Mouse (Mus musculus): ENCODE measurements at regions not wholly inside any gene's neighbourhood (a gene's known extent, or its start where the extent isn't known, plus 50 kb on each side); places are given as distances from the start of the nearest gene placed in this dataset.
"Not testable (repeated sequence)": the region's sequence is repeated elsewhere in the genome, so short reads cannot be mapped to it uniquely, and the experiment has no call there.

DNA sequence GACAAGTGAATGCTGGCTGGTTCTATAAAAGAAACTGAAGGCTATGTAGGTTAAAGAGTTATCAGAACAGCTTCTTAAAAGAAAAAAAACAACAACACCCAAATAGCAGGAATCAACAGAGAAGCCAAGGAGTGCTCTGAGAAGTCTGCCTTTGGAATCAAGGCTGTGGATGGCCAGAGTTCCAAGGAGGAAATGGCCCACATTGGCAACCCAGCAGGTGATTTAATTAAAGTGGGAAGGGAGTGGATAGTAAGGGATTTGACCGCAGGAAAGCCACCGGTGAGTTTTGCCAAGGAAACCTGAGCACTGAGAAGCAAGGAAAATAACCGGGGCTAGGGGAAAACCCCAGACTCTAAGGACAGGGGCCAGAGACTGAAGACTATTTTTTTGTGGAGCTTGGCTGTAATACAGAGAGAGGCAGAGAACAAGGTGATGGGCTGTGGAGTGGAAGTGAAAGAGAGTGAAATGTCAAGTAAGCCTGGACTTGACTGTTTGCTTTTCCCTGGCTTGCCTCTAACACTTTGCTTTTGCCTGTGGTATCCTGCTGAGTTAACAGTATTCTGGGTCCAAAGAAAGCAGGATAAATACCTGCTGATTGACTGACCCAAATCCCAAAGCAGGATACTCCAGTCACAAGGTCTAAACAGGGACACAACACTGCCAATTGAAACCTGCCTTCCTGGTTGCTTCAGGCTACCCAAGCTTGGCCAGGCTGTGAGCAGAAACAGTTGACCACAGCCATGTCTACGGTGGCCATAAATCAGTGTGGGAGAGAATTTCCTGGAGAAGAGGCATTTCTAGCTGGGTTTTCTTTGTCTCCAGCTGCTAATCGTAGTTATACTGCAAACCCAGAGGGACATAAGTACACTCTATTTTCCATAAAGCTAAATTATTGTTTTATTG is 125.9 kb downstream of the Arrdc3 start:
- no peak for DNase-seq (ENCODE audit: low spot score in 2 of 2)

DNA sequence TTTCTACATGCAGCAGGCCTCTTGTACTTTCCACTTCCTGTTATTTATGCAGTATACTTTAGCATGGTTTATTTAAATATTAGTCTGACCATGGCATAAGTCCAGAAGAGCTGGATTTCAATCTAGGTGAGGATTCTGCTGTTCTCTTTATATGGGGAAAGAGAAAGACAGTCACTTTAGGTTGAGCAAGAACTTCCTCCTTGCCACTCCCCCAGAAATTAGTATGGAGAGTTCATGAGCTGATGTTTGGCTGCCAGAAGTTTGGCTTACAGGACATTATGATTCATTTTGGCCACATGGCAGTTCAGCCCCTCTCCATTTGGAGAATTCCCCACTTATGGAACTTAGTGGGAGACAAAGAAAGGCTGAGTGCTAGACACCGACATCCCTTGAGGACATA is 130.8 kb downstream of the Arrdc3 start:
- DNase-seq (ENCODE audit: low spot score in 2 of 2) = no peak

DNA sequence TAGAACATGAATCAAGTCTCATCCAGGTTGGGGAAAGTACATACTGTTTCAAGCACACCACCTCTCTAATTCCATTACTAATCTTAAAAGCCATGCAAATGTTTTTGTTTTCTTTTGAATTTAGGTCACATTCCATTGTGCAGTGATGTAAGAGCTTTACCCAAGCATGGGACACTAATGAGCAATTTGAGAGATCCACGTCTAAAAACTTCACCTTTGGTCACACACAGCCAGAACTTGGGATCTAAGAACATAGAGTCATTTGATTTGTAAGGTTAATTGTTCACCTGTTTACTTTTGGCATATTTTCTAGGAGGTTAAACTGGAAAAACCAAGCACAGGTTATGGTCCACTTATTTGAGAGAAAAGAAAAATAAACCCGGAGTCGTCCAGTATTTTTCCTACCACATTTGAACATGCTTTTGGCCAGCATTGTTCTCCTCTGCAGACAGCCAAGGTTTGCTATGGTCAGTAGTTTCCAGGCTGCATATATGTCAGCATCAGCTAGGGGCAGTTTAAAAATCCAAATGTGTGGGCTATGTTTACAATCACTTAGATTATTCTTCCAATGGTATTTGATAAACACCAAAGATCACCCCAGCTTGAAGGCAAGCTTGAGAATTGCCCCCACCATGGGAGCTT is 137.0 kb downstream of the Arrdc3 start:
- DNase-seq (ENCODE audit: low spot score in 2 of 2) = no peak

DNA sequence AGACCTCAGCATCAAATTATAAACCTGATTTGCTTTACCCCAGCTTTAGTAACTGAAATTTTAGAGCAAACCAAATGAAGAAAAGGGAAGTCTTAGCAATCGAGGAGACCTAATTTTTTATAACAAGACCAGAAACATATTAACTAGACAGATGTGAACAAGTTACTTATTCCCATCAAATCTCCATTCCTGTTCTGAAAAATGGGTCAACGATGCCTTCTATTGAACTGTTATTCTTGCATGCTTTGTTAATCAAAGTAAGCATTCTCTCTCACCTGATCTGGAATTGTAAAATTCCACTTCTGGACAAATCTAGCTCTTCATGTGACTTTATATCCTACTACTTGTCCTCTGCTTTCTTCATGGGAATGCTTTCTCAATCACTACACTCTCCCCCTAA is 137.6 kb downstream of the Arrdc3 start:
- DNase-seq (ENCODE audit: low spot score in 2 of 2) = no peak

DNA sequence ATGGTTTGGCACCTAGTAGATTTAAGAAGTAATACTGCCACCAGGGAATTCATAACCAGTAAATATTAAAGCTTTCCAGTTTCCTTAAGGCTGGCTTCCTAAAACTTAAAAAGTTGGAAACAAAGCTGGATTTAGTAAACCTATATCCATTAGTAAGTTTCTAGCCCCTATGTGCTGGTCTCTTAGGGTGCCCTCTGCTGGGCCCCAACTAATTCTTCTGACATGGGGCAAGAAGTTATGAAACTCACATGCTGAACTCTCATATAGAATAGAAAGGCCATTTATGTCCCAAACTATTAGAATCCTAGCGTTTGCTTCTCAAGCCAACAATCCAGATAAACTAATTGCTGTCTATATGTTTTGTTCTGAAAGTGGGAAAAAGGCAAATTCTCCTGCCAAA is 139.2 kb downstream of the Arrdc3 start:
- no peak for DNase-seq (ENCODE audit: low spot score in 2 of 2)

DNA sequence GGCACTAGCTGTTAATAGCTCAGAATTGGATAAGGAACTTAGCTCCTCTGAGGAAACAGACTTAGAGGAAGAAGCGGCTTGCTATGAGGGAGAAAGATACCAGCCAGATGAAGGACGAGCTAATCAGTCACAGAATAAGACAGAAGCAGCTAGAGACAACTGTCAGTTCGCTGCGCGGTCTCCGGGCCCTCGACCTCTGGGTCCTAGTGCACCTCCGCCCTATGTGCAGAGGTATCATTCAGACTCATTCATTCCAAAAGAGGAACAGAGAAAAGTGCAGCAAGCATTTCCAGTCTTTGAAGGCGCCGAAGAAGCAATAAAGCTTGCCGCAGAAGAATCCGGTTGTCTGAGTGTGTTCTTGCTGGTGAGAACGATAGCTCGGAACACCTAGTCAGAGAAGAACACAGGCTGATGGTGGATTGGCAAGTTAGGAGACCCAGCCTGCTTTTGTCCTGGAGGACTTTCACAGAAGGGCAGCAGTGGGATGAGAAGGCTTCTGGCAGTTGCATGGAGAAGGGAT is 142.1 kb downstream of the Arrdc3 start:
- DNase-seq (ENCODE audit: low spot score in 2 of 2) = not testable (repeated sequence)

DNA sequence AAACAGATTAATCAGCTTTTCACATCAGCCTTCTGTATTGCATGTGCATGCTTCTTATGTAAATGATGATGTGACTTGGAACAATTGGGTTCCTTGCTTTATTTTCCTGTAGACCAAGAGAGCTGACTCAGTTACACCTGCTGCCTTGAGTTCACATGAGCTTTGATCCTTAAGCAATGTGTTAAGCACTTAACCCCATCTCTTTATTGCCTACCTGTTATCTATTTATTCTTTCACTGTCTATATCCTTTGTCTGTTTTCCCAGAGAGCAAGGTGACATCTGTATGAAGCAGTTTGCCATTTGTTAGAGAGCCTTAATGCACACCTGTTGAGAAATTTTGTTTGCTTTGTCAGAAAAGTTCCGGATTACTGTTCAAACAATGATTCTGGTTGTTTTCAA is 154.1 kb downstream of the Arrdc3 start:
- DNase-seq (ENCODE audit: low spot score in 2 of 2) = no peak

DNA sequence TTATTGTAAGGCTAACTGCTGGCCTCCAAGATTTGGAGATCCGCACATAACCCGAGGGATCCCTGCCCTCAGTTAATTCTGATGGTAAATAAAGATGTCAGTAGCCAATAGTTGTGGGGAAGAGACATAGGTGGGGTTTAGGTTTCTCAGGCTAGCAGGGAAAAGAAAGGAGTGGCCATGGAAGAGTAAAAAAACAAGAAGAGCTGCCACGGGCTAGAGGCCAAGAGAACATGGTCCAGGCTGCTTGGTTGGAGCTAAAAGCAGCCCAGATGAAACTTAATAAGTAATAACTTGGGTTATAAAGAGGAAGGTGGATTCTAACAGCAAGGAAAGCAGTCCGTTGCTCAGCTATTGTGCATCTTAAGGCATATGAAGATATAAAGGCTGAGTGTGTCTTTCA is 155.6 kb downstream of the Arrdc3 start:
- no peak for DNase-seq (ENCODE audit: low spot score in 2 of 2)

DNA sequence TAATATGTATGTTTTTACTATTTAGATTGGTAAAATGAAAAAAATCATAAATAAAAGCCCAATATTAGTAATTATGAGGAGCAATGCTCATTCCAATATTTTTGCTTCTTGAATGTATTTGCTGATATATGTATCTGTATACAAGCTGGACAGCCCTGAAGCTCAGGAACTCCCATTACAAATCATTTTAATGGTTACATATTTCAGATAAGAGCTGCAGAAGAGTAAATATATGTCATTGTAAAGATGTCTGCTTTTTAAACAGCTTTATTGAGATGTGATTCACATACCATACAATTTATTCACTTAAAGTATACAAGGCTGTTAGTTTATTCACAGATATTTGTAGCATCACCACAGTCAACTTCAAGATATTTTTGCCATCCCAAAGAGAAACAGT is 157.3 kb downstream of the Arrdc3 start:
- DNase-seq (ENCODE audit: low spot score in 2 of 2) = no peak

DNA sequence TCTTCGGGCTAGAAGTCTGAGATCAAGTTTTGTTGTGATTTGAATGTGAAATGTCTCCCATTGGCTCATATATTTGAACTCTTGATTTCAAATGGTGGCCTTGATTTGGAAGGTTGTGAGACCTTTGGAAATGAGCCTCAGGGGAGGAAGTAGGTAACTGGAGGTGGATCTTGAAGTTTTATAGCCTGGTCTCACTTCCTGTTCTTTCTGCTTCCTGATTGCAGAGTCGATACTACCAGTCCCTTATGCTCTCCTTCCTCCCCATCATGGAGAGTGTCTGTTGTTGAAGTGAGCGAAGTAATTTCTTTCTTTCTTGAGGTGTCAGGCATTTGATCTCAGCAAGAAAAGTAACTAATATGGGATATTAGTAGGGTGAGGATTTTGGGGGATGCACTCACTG is 158.5 kb downstream of the Arrdc3 start:
- DNase-seq (ENCODE audit: low spot score in 2 of 2) = no peak

All from gastrocnemius, postnatal 4 days (tissue).